1 mouse cellular context compared by ENCODE assay signal in genomic region chr11:62645732-62646494, GRCm38 (mm10).
A peak's percentile ranks its signal among the peaks of the same experiment; 100 is the strongest.
TF ChIP-seq lines count a peak whose summit lies in the region.

No protein-coding gene starts in this region.

TF ChIP-seq in MEL, 35 proteins besides CTCF, POLR2A, EP300 and RAD21 (continued from another document):
- TF ChIP-seq E2F4 (IDR thresholded peaks at IDR 0.05; ENCODE audit: borderline replicate concordance, low read depth, low read length), result no peak
- TF ChIP-seq KAT2A (conservative IDR thresholded peaks at IDR 0.05; ENCODE audit: low read depth, low read length), result no peak
- no peak for TF ChIP-seq CHD2 (IDR thresholded peaks at IDR 0.05; ENCODE audit: low read length)
- no peak for TF ChIP-seq USF2 (IDR thresholded peaks at IDR 0.05; ENCODE audit: borderline replicate concordance in 1 of 2, insufficient read depth in 1 of 2, low read depth in 1 of 2, low read length in 2 of 2)
- TF ChIP-seq HCFC1 (IDR thresholded peaks at IDR 0.05; ENCODE audit: low read depth, low read length), result 0 out of 2 replicates have a peak, but pooled peaks have one; percentile 28
- TF ChIP-seq ZMIZ1 (IDR thresholded peaks at IDR 0.05; ENCODE audit: low read depth, low read length), result no peak; the same call in 1 of the 2 replicates
- peak; percentile 64; the same call in 1 of the 2 replicates for TF ChIP-seq MXI1 (IDR thresholded peaks at IDR 0.05; ENCODE audit: low read depth, low read length)
- no peak for TF ChIP-seq BHLHE40 (IDR thresholded peaks at IDR 0.05; ENCODE audit: borderline replicate concordance, low read depth, low read length)
- TF ChIP-seq MYB (IDR thresholded peaks at IDR 0.05; ENCODE audit: low read depth, low read length), result no peak
